Mouse (Mus musculus) heart, postnatal 0 days (tissue): ENCODE measurements around the gene Bak1.

Experiments used
- CTCF ChIP-seq: IDR thresholded peaks from 2 replicates; pipeline ENCODE4 v1.5.1; 2016; ENCODE audit warnings: antibody characterized with exemption, control low read depth, low read depth
- EP300 ChIP-seq: IDR thresholded peaks from 2 replicates; pipeline ENCODE4 v1.6.1; 2016; ENCODE audit warnings: antibody characterized with exemption, low read depth

GRCm38 (mm10) chr17:27001151-27001550, 27.7 kb downstream of the Bak1 start:
- peak; percentile 10; the same call in 1 of the 2 replicates for TF ChIP-seq CTCF
- TF ChIP-seq EP300: no peak
